Mouse (Mus musculus) ES-Bruce4 (cell line): ENCODE results near the gene Gatad2a.

Source experiments
- CTCF ChIP-seq: IDR thresholded peaks from one replicate; pipeline ENCODE4 v1.8.1; 2011; ENCODE audit warnings: low read depth, low read length
- EP300 ChIP-seq: IDR thresholded peaks from 2 replicates; pipeline ENCODE4 v1.6.1; 2011; ENCODE audit warnings: low read depth, low read length; ENCODE audit not compliant: insufficient read depth
- POLR2A ChIP-seq: IDR thresholded peaks from one replicate; pipeline ENCODE4 v1.8.1; 2011; ENCODE audit warnings: low read length; ENCODE audit not compliant: insufficient read depth

DNA sequence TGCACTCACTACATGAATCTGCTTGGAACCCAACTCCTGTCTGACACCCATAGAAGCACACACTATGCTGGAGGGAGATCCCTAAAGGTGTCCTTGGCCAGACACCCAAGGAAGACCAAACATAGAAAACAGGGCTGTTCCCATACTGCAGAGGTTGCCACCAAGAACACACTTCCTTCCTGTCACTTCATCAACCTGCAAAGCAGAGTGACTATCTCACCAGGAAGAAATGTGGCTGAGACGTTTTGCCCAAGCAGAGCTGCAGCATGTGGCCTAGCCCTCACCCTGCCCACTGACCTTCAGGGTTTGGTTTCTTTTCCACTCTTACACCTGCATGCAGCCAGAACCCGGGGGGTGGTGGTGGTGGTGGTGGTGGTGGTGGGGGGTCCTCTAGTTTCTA lies 62.4 kb downstream of the Gatad2a start:
- TF ChIP-seq POLR2A (no peak), CTCF (no peak), EP300 (no peak)
